Mouse (Mus musculus): ENCODE results near the gene 4930480E11Rik. TPM values are rescaled to one million over a fixed set of nuclear protein-coding genes. Genes with fewer than 3 reads are reported as not detected.

The 4930480E11Rik gene
- not detected for polyA plus RNA-seq (2017; shearing (Covaris generic))

DNA sequence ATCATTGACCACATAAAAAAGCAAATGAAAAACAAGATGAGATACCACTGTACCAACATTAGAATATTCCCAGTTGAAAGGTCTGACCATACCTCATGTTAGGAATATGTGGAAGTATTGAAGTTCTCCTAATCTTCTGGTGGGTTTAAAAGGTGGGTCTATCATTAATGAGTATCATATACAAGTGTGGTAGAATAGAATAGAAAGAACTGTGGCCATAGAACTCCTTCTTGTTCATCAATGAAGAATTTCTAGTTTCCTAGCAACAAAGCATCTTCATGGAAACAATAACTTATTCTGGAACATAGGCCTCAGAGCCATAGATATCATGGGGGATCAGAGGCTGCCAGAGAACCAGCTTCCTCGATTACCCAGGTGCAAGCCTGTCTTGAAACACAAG, at the start of gene 4930480E11Rik:
Gene 4930480E11Rik, plus strand, starts transcription at position 301 of the 400 bp plus-strand sequence.

Other genes with a start within 250 kb of the 4930480E11Rik start
- gene Gm5938, start 244.2 kb upstream of the 4930480E11Rik start, polyA plus RNA-seq (2017; shearing (Covaris generic)): under 1 TPM in 1 of 2 experiments, not detected in 1; 0.37 TPM
- gene Obp1b, start 182.9 kb upstream of the 4930480E11Rik start, polyA plus RNA-seq (2017; shearing (Covaris generic)): not detected
- gene Gm14743, start 123.7 kb upstream of the 4930480E11Rik start, polyA plus RNA-seq (2017; shearing (Covaris generic)): not detected
- gene Prrg1, start 214.3 kb downstream of the 4930480E11Rik start, polyA plus RNA-seq (2017; shearing (Covaris generic)): 1 to 10 TPM; 5.3 to 6.9 TPM

All from inflammation-experienced regulatory T-cells (primary cell).